In the genomic region with DNA sequence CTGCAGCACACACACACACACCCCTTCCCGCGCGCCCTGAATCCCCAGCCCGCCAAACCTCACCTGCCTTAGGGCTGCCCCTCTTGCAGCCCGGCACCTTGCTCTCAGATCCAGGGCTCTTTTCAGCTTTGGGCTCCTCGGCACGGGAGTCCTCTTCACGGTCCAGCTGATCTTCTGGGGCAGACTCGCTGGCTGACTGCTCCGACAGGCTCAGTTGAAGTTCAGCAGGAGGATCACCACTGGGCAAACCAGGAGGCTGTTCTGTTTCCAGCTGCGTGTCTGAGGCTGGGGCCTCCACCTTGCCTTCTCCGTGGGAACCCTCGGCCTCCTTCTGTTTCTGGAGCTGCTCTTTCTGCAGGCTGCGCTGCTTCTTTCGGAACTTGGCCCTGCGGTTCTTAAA, we compare ENCODE assay signal across 24 mouse cellular contexts. TPM values are rescaled to one million over a fixed set of nuclear protein-coding genes. Genes with fewer than 3 reads are reported as not detected.
"Had no signal": no experiment of that assay in that cellular context is flagged by ENCODE, and none has a peak within 500 bp of the region (broad histone marks: within the 10 kb centered on the region; RNA-seq: fewer than 3 reads in every experiment).

No protein-coding gene starts in this region.

- H3K36me3 ChIP-seq: limb, embryonic 10.5 days; limb, embryonic 13.5 days; liver, embryonic 13.5 days; midbrain, embryonic 15.5 days; neural tube, embryonic 13.5 days; stomach, embryonic 15.5 days had no signal

- DNase-seq: layer of hippocampus, adult 9-11 months; liver; liver, embryonic 13.5 days; lung, adult 2 months; lung, postnatal 14 days; lung, postnatal 4 days; retina, postnatal 1 day; right cerebral cortex, postnatal 25 days; spleen, adult 18-20 months; thymus, adult 2 months; thymus, postnatal 14 days; thymus, postnatal 4 days had no signal

- H3K9ac ChIP-seq: limb, embryonic 13.5 days; liver, embryonic 13.5 days; midbrain, embryonic 12.5 days; midbrain, embryonic 15.5 days; neural tube, embryonic 13.5 days; stomach, embryonic 15.5 days had no signal

- H3K9me3 ChIP-seq: limb, embryonic 10.5 days; limb, embryonic 13.5 days; liver, embryonic 13.5 days; midbrain, embryonic 12.5 days; midbrain, embryonic 15.5 days; neural tube, embryonic 13.5 days; stomach, embryonic 15.5 days had no signal

- H3K4me1 ChIP-seq: liver, embryonic 13.5 days; midbrain, embryonic 12.5 days; midbrain, embryonic 15.5 days; neural tube, embryonic 13.5 days; stomach, embryonic 15.5 days had no signal

- H3K4me2 ChIP-seq: limb, embryonic 13.5 days; liver, embryonic 13.5 days; midbrain, embryonic 12.5 days; midbrain, embryonic 15.5 days; neural tube, embryonic 13.5 days; stomach, embryonic 15.5 days had no signal

- ATAC-seq: intestine, postnatal 0 days; midbrain, embryonic 15.5 days had no signal

- H3K27ac ChIP-seq: layer of hippocampus, adult 2 months; limb, embryonic 10.5 days; limb, embryonic 13.5 days; liver, embryonic 13.5 days; midbrain, embryonic 12.5 days; midbrain, embryonic 15.5 days; neural tube, embryonic 13.5 days; stomach, embryonic 15.5 days had no signal

- H3K4me3 ChIP-seq: layer of hippocampus, adult 2 months; limb, embryonic 10.5 days; limb, embryonic 13.5 days; liver, embryonic 13.5 days; midbrain, embryonic 12.5 days; midbrain, embryonic 15.5 days; neural tube, embryonic 13.5 days; stomach, embryonic 15.5 days had no signal

RNA-seq across cellular contexts. Expression of a gene that starts 19.8 kb away (rescaled TPM):
- polyA plus RNA-seq: intestine, postnatal 0 days; large intestine, adult 2 months; limb, embryonic 13.5 days; liver, embryonic 13.5 days; liver, embryonic 16.5 days; lung, adult 2 months had no signal

RNA-seq across cellular contexts. Expression of a gene that starts 29.4 kb away (rescaled TPM):
- polyA plus RNA-seq: intestine, embryonic 14.5 days; intestine, postnatal 0 days; large intestine, adult 2 months; limb, embryonic 13.5 days; liver, embryonic 13.5 days; liver, embryonic 16.5 days; lung, adult 2 months; lung, embryonic 16.5 days; stomach, embryonic 15.5 days; thymus, adult 2 months had no signal

RNA-seq across cellular contexts. Expression of a gene that starts 35.7 kb away (rescaled TPM):
- polyA plus RNA-seq: intestine, embryonic 14.5 days; intestine, postnatal 0 days; large intestine, adult 2 months; limb, embryonic 10.5 days; limb, embryonic 13.5 days; liver, embryonic 13.5 days; liver, embryonic 16.5 days; lung, adult 2 months; lung, embryonic 16.5 days; midbrain, embryonic 12.5 days; midbrain, embryonic 15.5 days; stomach, embryonic 15.5 days had no signal
